Mouse (Mus musculus) lung, embryonic 16.5 days (tissue): Measurements from ENCODE around the gene Dtl. TPM values are rescaled to one million over a fixed set of nuclear protein-coding genes. Genes with fewer than 3 reads are reported as not detected.

Experiments used
- ATAC-seq: fragments of 200-750 bp; cut with Nextera tagmentation; 2 replicates; pipeline ENCODE4 v1.8.0; 2017; ENCODE audit warnings: low read depth, mild to moderate bottlenecking, moderate library complexity
- H3K27ac ChIP-seq: fragments of 300-500 bp; sonication (generic); 2 replicates; pipeline ENCODE4 v1.5.1; 2014; ENCODE audit warnings: mild to moderate bottlenecking, control low read depth, low read length
- H3K27me3 ChIP-seq: fragments of 300-500 bp; sonication (generic); 2 replicates; pipeline ENCODE4 v1.6.1; 2014; ENCODE audit warnings: low read depth, low read length, mixed read lengths; ENCODE audit not compliant: control insufficient read depth, insufficient read depth
- H3K36me3 ChIP-seq: fragments of 300-500 bp; sonication (generic); 2 replicates; pipeline ENCODE4 v1.6.1; 2014; ENCODE audit warnings: low read length; ENCODE audit not compliant: control insufficient read depth, insufficient read depth
- H3K4me1 ChIP-seq: fragments of 300-500 bp; sonication (generic); replicated peaks from 2 replicates; pipeline ENCODE4 v1.6.1; 2014; ENCODE audit warnings: low read length, mixed read lengths; ENCODE audit not compliant: control insufficient read depth, insufficient read depth
- H3K4me2 ChIP-seq: fragments of 300-500 bp; sonication (generic); 2 replicates; pipeline ENCODE4 v1.6.1; 2014; ENCODE audit warnings: low read depth, low read length, control low read depth
- H3K4me3 ChIP-seq: fragments of 300-500 bp; sonication (generic); 2 replicates; pipeline ENCODE4 v1.5.1; 2014; ENCODE audit warnings: mild to moderate bottlenecking, low read length, control low read depth
- H3K9ac ChIP-seq: fragments of 300-500 bp; sonication (generic); 2 replicates; pipeline ENCODE4 v1.6.1; 2014; ENCODE audit warnings: low read length, control low read depth
- H3K9me3 ChIP-seq: fragments of 300-500 bp; sonication (generic); 2 replicates; pipeline ENCODE4 v1.6.1; 2016; ENCODE audit warnings: low read length; ENCODE audit not compliant: control insufficient read depth
- WGBS: fragments of 180-500 bp; shearing (Covaris S2); extraction: QIAGEN DNeasy Blood & Tissue Kit; methylation state at CpG from one replicate; pipeline ENCODE4 v1.1.7; 2014; 5-methylcytosine and 5-hydroxymethylcytosine counted together
- polyA plus RNA-seq: library from polyadenylated mRNA; unstranded; fragments of >200 nt; fragmentation: Nextera tagmentation; extraction: Ambion mirVana; gene quantifications from 2 replicates; pipeline ENCODE4 v1.2.1, GENCODE M21; 2015

The Dtl gene
- 50.1 and 54.0 TPM in 2 replicates for polyA plus RNA-seq

- Histone ChIP-seq H3K4me2 (peak within 1 kb of the TSS; percentile 85), H3K4me3 (peak within 1 kb of the TSS; percentile 59), H3K36me3 (0 out of 2 replicates have a peak, but pooled peaks cover 4% of the 10 kb centered on the region), H3K9ac (peak within 1 kb of the TSS; percentile 77), H3K27ac (peak within 1 kb of the TSS; percentile 95), H3K27me3 (no peaks in the 10 kb centered on the region), H3K9me3 (no peaks in the 10 kb centered on the region), H3K4me1 (peaks cover 22% of the 10 kb centered on the region)
- WGBS = under 1% methylated on average over 70 of the region's 70 CpGs
- peak; percentile 98 for ATAC-seq
Measured at GRCm38 (mm10) chr1:191575458-191576247, at the start of gene Dtl, which contains the start of gene Ints7. Gene Dtl (minus strand): TSS chr1:191575544. Gene Ints7 (plus strand): TSS chr1:191575636.

- WGBS = 17% methylated on average over 6 of the region's 6 CpGs
Measured at GRCm38 (mm10) chr1:191625026-191625425, 49.7 kb upstream of the Dtl start.

GRCm38 (mm10) chr1:191624492-191624891 lies 49.1 kb upstream of the Dtl start:
- 50% methylated on average over 6 of the region's 6 CpGs for WGBS
- no peak for ATAC-seq

More at GRCm38 (mm10) chr1:191625026-191625425, 49.7 kb upstream of the Dtl start:
- Histone ChIP-seq H3K36me3 (peaks cover 15% of the 10 kb centered on the region), H3K4me2 (no peak overlapping the region), H3K4me1 (no peaks in the 10 kb centered on the region; the same call in none of the 2 replicates), H3K27me3 (no peaks in the 10 kb centered on the region), H3K4me3 (no peak overlapping the region), H3K9ac (no peak overlapping the region), H3K9me3 (no peaks in the 10 kb centered on the region), H3K27ac (no peak overlapping the region)
- peak; percentile 60 for ATAC-seq

GRCm38 (mm10) chr1:191622801-191623200 lies 47.5 kb upstream of the Dtl start:
- Histone ChIP-seq H3K4me2 (no peak overlapping the region), H3K36me3 (peaks cover 26% of the 10 kb centered on the region), H3K4me3 (no peak overlapping the region), H3K4me1 (no peaks in the 10 kb centered on the region; the same call in none of the 2 replicates), H3K9me3 (no peaks in the 10 kb centered on the region), H3K27ac (no peak overlapping the region), H3K9ac (no peak overlapping the region), H3K27me3 (no peaks in the 10 kb centered on the region)
- ATAC-seq = no peak
- 90% methylated on average over 8 of the region's 8 CpGs for WGBS

More at GRCm38 (mm10) chr1:191624492-191624891, 49.1 kb upstream of the Dtl start:
- Histone ChIP-seq H3K27ac (no peak overlapping the region), H3K27me3 (no peaks in the 10 kb centered on the region), H3K9me3 (no peaks in the 10 kb centered on the region), H3K4me2 (no peak overlapping the region), H3K36me3 (peaks cover 18% of the 10 kb centered on the region), H3K4me3 (no peak overlapping the region), H3K9ac (no peak overlapping the region), H3K4me1 (no peaks in the 10 kb centered on the region; the same call in none of the 2 replicates)

GRCm38 (mm10) chr1:191621096-191621495 lies 45.8 kb upstream of the Dtl start:
- WGBS = 94% methylated on average over 8 of the region's 8 CpGs
- no peak for ATAC-seq
- no peaks in the 10 kb centered on the region; the same call in none of the 2 replicates for H3K4me1 ChIP-seq
- no peaks in the 10 kb centered on the region for H3K27me3 ChIP-seq
- H3K9me3 ChIP-seq = no peaks in the 10 kb centered on the region
- H3K4me2 ChIP-seq = no peak overlapping the region
- H3K9ac ChIP-seq = no peak overlapping the region
- no peak overlapping the region for H3K4me3 ChIP-seq
- H3K27ac ChIP-seq = no peak overlapping the region
- peaks cover 39% of the 10 kb centered on the region for H3K36me3 ChIP-seq

GRCm38 (mm10) chr1:191618067-191618766 lies 42.9 kb upstream of the Dtl start:
- WGBS = 86% methylated on average over 12 of the region's 12 CpGs
- H3K36me3 ChIP-seq = peaks cover 53% of the 10 kb centered on the region
- H3K27ac ChIP-seq = no peak overlapping the region

GRCm38 (mm10) chr1:191617589-191617988 lies 42.2 kb upstream of the Dtl start:
- H3K9ac ChIP-seq = no peak overlapping the region
- no peak overlapping the region for H3K27ac ChIP-seq
- H3K27me3 ChIP-seq = no peaks in the 10 kb centered on the region
- H3K4me1 ChIP-seq = no peaks in the 10 kb centered on the region
- no peaks in the 10 kb centered on the region for H3K9me3 ChIP-seq
- H3K4me2 ChIP-seq = no peak overlapping the region
- peaks cover 57% of the 10 kb centered on the region for H3K36me3 ChIP-seq
- ATAC-seq = no peak
- no peak overlapping the region for H3K4me3 ChIP-seq
- WGBS = 86% methylated on average over 3 of the region's 3 CpGs

More at GRCm38 (mm10) chr1:191618067-191618766, 42.9 kb upstream of the Dtl start:
- H3K9ac ChIP-seq = no peak overlapping the region
- no peaks in the 10 kb centered on the region for H3K4me1 ChIP-seq
- no peak overlapping the region for H3K4me3 ChIP-seq
- no peaks in the 10 kb centered on the region for H3K9me3 ChIP-seq
- no peak for ATAC-seq
- H3K27me3 ChIP-seq = no peaks in the 10 kb centered on the region
- no peak overlapping the region for H3K4me2 ChIP-seq

GRCm38 (mm10) chr1:191616245-191616644 lies 40.9 kb upstream of the Dtl start:
- WGBS = 92% methylated on average over 8 of the region's 8 CpGs
- no peaks in the 10 kb centered on the region for H3K9me3 ChIP-seq
- H3K9ac ChIP-seq = no peak overlapping the region

GRCm38 (mm10) chr1:191612877-191613276 lies 37.5 kb upstream of the Dtl start:
- Histone ChIP-seq H3K9me3 (no peaks in the 10 kb centered on the region), H3K4me2 (no peak overlapping the region), H3K9ac (no peak overlapping the region), H3K4me3 (no peak overlapping the region), H3K4me1 (no peaks in the 10 kb centered on the region), H3K27me3 (no peaks in the 10 kb centered on the region), H3K27ac (no peak overlapping the region), H3K36me3 (peaks cover 69% of the 10 kb centered on the region)
- WGBS = 74% methylated on average over 16 of the region's 16 CpGs
- no peak for ATAC-seq

More at GRCm38 (mm10) chr1:191616245-191616644, 40.9 kb upstream of the Dtl start:
- ATAC-seq = no peak
- no peak overlapping the region for H3K27ac ChIP-seq
- H3K27me3 ChIP-seq = no peaks in the 10 kb centered on the region
- peaks cover 64% of the 10 kb centered on the region for H3K36me3 ChIP-seq
- no peaks in the 10 kb centered on the region for H3K4me1 ChIP-seq
- H3K4me2 ChIP-seq = no peak overlapping the region
- H3K4me3 ChIP-seq = no peak overlapping the region
